Mouse (Mus musculus): ENCODE results near the gene Serpine2. TPM values are rescaled to one million over a fixed set of nuclear protein-coding genes. Genes with fewer than 3 reads are reported as not detected.

The Serpine2 gene
- total RNA-seq, 2 experiments from 2014 or later = 20.1 to 31.4 TPM

DNA sequence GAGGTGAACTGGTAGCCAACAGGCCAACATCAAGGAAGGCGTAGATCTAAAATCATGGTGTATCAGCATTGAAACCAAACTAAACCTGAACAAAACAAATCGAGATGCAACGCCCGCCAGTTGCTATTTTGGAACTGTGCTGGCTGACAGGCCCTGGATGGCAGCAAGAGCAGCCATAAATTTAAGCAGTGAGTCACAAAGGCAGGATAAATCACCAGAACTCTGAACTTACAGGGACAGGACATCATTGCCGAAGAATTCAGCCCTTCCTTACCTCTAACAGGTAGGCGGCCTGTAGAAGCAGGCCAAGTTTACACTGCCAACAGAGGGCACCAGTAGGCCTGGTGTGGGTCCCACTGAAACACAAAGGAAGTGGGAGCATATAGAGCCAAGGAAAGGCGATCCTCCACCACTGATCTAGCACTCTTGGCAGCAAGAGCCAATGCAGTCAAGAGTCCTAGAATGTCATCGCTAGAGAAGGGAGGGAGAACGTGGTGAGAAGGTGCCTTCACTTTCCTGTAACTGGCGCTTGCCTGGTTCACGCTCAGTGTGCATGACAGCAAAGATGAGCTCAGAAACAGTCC is 41.6 kb downstream of the Serpine2 start:
- DNase-seq (ENCODE audit: low spot score in 2 of 2) = no peak

DNA sequence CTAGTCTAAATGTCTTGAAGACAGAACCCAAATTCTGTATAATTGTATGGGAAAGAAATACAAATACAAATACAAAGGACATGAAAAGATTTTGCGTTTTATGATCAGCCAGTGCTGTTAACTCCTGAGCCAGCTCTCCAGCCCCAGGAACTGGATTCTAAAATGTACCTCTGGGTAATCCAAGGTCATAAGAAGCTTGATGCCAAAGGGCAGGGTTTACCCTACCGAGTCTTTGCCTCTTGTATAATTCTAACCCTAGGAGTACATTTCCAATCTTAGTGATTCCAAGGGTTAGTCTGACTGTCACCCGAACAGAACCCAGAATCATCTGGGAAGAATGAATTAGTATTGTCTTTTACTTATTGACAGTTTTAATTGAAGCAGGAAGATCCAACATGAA is 45.5 kb downstream of the Serpine2 start:
- DNase-seq (ENCODE audit: low spot score in 2 of 2) = no peak

DNA sequence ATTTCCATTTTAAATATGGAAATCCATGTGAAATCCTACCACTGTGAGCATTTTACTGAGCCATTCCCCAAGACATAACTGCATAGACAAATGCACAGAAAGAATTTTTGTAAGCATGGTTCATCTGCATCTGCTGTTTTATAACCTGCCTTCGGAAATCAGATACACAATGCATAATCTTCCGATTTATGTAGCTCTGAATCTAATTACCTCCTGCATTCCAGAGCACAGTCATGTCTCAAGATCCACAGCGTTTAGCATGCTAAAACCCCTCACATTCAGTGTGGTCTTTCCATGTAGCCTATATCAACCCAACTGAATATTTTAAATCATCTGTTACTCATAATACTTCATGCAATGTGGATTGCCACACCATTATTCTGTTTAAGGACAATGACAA is 51.5 kb downstream of the Serpine2 start:
- DNase-seq (ENCODE audit: low spot score in 2 of 2) = no peak

DNA sequence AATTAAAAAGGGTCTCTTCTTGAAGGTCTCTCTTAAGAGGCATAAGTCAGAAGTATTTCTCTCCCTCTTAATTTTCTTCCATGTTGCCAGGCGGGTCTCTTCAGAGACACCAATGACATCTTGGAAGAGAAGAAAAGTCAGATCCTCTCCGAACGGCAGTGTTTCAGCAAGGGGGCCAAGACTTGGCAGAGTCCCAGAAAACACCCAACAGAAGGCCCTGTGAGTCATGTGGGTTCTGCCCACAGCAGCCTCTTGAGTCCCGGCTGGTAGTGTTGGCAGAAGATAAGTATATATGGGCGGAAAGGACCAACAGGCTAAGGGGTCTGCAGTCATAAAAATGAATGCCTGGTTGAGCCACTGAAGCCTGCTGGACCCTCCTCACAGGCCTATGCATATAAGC is 54.1 kb downstream of the Serpine2 start:
- DNase-seq (ENCODE audit: low spot score in 2 of 2) = no peak

DNA sequence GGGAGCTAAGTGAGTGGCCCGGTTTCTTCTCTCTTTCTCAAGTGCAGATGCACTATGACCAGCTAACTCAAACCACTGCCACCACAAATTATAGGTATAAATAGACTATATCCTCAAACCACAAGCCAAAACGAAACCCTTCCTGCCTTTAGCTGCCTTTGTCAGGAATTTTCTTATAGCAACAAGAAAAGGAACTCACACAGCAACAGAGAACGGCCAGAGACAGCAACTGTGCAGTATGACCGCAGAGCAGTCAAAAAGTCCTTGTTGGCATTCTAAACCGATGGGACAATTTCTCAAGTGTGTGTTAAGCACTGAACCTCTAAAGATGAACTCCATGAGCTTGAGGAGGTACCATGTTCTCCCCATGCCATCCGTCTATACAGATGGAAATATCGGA is 57.4 kb downstream of the Serpine2 start:
- no peak for DNase-seq (ENCODE audit: low spot score in 2 of 2)

DNA sequence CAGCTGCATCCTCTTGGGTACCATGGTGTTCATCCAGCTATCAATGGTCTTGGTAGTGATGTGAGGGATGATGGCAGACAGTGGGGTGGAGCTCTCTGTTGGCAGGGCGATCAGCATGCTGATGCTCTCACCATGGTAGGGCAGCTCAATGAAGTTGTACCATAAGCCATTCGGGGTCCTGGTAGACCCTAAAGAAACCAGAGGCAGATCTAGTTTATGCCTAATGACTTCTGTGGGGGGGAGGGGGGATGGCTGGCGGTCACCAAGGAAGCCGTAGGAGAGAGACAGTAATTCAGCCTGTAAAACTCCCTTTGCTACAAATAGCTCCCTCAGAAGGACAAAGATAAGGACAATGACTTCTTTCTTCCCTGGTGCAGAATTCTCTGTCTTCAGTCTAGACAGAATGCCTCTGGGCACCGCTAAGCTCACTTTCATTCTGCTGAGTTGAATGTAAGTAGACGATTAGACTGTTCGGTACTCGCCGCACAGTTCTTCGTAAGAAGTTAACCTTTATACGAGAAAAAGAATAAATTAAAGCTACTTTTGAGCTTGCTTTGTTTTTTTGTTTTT is 58.0 kb downstream of the Serpine2 start:
- no peak for DNase-seq (ENCODE audit: low spot score in 2 of 2)

DNA sequence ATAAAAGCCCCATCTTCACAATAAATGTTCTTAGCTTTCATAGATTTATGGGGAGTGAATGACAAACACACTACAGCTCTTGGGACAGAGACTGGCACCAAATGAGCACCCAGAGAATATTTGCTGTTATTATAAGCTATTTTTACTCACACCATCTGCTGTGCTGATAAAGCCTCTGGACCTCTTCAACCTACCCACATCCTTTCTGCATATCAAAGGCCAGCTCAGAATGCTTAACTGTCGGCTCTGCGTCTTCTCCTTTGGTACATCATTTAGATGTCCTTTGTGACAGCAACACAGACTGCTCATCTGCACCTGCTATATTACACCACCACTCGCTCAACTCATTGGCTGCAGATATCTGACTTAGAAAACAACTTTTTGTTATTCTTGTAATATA is 63.9 kb downstream of the Serpine2 start:
- DNase-seq (ENCODE audit: low spot score in 2 of 2) = no peak

DNA sequence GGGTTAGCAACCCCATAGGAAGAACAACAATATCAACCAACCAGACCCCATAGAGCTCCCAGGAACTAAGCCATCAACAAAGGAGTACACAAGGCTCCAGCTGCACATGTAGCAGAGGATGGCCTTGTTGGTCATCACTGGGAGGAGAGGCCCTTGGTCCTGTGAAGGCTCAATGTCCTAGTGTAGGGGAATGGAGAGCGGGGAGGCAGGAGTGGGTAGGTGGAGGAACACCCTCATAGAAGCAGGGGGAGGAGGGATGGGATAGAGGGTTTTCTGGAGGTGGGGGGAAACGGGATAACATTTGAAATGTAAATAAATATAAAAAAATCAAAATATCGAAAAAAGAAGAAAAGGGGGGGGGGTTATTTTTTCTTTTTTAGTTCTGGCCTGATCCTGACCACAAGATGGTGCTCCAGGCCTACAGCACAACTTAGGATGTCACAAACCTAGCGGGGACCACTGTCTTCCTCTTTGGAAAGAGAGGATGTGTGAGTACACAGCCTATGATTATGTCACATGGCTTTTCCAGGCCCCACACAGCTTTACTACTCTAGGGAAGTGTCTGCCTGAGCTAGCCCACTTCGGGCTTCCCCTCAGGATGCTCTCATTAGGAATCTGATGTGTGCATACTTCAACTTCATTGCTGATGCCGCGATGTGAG is 74.6 kb downstream of the Serpine2 start:
- DNase-seq (ENCODE audit: low spot score in 2 of 2) = no peak

DNA sequence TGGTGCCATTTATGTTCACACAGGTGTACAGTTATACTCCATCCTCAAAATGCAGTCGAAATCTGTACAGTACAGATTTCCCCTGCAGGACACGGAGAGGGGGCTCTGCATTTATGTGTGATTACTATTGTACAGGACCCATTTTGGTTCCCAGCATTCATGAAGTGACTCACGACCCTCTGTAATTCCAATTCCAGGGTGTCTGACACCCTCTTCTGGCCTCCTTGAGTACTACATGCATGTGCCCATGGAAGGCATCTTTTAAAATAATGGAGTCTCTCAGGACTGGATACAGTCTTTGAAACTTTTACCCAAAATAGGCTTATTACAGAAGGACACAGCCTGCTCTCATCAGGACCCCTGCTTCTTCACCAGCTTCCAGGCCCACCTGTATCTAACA is 78.5 kb downstream of the Serpine2 start:
- no peak for DNase-seq (ENCODE audit: low spot score in 2 of 2)

DNA sequence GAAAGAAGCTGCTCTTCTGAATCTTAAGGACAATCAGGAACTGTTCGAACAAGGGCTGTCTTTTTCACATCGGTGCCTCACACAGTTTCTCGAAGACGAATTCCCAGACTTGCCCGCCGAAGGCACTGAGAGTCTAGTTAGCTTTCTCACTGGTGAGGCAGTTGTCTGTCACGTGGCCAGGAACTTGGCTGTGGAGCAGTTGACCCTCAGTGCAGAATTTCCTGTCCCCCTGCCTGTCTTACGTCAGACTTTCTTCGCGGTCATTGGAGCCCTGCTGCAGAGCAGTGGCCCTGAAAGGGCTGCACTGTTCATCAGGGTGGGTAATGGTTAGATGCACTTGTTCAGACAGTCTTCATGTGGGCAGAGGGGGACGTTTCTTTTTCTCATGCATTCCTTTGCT is 83.0 kb downstream of the Serpine2 start:
- no peak for DNase-seq (ENCODE audit: low spot score in 2 of 2)

DNA sequence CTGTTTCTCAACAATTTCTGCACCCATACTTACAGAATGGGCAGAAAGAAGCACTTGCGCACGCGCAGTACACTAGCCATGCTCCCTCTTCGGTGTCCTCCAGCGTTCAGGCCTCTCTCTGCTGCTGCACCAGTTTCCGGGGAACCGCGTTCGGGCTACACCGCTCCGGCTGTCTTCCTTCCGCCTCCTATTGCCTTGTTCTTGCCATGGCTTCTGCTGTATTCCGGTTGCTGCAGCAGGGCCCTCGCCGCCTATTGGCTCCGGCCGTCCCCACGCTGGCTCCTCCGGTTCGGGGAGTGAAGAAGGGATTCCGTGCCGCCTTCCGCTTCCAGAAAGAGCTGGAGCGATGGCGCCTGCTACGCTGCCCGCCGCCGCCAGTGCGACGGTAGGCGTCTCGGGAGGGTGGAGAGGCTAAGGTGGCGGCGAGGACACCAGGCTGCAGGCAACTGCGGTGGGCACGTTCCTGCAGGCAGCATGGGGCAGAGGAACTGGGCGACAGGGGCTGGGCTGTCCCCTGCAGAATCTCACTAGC is 85.0 kb downstream of the Serpine2 start, which contains the start of the genes Mrpl44 and Wdfy1:
Gene Mrpl44, plus strand, starts transcription at position 92 of the 532 bp plus-strand sequence.
Gene Wdfy1, minus strand, starts transcription at position 217 of the 532 bp plus-strand sequence.
- DNase-seq (ENCODE audit: low spot score in 2 of 2) = peak; percentile 95 to 98

DNA sequence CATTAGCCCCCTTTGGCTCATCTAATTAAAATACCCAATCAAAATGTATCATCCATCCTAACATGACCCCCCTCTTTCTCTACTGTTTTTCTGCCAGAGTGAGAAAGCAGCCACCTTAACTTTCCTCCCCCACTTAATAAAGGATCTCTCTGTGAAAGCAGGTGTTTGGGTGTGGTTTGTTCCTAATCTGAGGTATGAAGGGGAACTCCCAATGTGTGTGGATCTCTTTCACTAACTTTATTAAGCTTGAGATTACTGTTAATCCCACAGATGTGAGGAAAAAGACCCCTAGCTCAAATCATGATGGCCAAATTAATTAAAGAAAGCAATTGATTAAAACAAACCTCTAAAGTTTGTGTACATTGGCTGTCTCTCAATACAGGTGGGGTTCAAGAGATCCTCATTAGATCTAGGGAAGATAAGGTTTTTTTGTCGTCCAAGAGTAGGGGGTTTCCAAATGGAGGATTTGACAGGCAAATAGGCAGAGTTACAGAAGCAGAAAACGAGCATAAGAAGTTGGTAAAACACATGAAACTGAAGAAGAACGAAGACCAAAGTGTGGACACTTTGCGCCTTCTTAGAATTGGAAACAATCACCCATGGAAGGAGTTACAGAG is 86.7 kb downstream of the Serpine2 start:
- DNase-seq (ENCODE audit: low spot score in 2 of 2) = no peak

DNA sequence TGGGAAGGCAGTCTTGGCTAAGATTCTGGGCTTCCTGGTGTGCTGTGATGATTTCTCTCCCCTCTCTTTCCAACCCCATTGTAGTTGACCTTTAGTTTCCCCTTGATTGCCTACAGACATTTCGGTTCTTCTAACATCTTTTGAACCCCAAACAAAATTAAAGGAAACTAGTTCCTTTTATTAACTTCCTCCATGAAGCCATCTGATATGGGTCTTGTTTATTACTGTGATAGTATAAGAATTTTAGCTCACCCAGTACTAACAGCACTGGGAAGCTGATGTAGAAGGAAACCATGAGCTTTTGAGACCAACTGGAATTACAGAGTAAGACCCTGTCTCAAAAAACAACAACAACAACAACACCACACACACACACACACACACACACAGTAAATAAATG is 92.7 kb downstream of the Serpine2 start:
- DNase-seq (ENCODE audit: low spot score in 2 of 2) = no peak

DNA sequence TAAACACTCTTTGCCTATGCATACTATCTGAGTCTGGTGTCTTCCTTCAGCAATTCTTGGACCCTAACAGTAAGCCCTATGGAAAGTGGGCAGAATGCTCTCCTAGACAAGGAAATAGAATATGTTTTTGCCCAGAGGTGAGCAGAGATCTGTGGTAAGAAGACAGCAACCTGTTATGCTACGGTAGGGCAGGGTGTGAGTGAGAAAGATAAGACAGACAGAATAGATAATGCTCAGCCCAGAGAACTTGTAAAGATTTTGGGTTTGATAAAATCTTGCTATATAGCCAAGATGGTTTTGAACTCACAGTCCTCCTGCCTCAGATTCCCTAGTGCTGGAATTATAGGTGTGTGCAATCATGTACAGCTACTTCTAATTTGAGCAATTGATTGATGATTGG is 96.5 kb downstream of the Serpine2 start:
- no peak for DNase-seq (ENCODE audit: low spot score in 2 of 2)

DNA sequence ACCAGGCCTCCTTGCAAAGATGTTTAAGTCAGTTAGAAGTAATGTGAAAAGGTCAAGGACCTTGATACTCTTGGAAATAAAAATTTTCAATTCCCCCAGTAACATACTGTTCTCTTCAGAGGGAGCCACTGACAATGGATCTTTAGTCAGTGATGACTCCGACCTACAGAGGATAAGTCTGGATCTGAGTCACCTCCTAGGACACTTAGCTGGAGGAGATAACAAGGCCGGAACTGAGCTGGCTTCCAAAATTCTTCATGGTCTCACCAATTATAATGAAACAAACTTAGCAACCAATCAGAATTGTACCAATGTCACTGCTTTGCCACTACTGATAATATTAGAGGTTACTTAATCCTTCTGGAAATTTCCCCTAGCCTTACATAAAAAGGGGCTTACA is 96.9 kb downstream of the Serpine2 start:
- no peak for DNase-seq (ENCODE audit: low spot score in 2 of 2)

DNA sequence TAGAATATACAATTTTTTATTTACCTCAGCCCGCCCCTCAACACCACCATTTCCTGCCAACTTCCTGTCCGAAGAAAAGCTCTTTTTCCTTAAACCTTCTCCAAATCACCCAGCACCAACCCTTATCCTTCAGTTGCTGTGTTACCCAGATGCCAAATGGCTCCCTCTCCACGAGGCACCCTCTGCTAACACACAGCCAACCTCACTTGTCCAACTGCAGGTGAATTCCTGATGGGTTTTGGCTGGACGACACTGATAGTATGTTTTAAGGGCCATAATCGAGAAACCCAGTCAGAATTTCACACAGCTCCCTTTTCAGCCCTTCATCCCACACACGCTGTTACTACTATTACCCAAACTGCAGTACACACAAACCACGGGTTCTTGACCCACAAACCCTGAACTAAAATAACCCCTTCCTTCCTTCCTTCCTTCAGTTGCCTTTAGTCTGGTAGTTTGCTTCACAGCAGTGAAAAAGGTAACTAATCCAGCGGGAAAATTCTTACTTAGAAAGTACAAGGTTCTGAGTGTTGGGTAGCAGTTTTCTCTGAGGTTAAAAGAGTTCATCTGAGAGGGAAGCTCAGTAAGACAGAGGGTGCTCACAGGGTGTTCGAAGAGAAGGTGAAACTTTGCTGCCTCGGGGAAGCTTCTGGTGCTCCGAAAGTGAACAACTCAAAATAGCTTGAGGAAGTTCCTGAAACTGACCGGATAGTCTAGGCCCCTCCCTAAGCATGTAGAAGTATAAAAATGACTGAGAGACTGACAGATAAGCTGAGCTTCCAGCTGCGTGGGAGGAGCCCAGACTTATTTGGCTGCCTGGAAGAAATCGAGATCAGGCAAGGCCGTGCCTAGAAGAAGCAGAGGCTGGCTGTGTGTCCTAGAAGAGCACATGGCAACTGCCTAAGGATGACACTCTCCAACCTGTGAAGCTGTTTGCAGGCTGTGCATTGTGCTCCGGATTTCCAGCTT is 98.4 kb downstream of the Serpine2 start:
- no peak for DNase-seq (ENCODE audit: low spot score in 2 of 2)

DNA sequence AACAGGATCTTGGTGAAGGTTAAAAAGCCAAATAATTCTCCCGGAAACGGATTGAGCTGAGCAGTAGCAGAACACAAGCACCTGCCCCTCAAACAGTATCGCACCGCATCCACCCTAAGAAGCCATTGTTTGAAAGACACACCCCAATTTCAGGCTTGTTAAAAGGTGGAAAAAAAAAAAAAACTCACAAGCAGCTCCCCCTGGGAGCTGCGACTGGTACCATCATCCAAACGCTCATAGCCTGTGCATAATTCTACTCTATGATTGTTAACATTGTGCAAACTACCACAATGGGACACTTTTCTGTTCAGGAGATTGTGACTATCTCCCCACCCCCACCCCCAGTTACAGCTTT is 99.1 kb downstream of the Serpine2 start:
- DNase-seq (ENCODE audit: low spot score in 2 of 2) = no peak

DNA sequence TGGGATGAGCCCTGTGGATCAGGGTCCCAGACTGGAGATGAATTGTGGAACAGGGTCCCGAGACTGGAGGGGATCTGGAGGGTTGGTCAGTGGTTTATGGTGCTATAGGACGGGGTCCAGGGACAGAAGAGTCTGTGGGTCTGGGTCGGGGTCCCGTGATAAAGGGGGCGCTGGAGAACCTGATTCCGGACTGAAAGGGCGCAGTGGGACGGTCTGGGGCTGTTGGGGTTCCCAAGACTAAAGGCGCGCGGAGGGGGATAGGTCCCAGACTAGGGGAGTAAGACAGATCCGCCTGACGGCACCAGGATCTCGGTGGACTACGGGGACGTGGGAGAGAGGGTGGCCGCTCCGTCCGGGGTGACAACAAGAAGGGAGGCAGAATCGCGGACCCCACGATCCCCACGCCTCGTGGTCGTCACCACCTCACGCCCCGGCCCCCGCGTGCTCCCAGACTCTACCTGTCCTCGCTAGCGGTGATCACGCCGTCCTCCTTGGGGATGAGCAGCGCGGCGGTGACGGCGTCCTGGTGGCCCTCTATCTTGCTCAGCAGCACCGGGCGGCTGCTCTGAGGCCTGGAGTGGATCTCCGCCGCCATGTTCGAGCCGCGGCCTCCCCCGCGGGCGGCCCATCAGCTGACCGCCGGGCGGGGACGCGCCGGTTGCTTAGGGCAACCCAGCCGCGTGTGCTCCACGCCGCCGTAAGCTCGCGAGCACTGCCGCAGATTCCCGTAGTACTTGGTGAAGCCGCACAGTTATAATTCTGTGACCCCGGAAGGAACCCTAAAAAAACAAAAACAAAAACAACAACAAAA is 99.7 kb downstream of the Serpine2 start:
- DNase-seq (ENCODE audit: low spot score in 2 of 2) = peak; percentile 57 to 67

DNA sequence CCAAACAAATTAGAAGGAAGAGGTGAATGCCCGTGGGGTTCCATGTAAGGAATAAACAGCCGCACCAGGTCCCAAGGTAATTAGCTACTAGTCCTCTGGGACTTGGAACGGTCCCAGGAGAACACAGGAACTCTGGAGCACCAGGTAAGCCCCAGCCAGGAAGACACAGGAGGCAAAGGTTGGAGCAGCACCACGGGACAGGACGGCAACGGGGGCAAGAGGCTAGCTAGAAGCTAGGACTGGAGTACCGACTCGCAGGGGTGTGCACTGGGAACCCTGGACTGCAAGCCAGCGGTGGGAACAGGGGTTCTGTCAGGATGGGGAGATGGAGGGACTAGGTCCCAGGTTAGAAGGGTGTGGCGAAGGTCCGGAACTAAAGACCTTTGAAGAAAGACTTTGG is 100.3 kb downstream of the Serpine2 start:
- no peak for DNase-seq (ENCODE audit: low spot score in 2 of 2)

DNA sequence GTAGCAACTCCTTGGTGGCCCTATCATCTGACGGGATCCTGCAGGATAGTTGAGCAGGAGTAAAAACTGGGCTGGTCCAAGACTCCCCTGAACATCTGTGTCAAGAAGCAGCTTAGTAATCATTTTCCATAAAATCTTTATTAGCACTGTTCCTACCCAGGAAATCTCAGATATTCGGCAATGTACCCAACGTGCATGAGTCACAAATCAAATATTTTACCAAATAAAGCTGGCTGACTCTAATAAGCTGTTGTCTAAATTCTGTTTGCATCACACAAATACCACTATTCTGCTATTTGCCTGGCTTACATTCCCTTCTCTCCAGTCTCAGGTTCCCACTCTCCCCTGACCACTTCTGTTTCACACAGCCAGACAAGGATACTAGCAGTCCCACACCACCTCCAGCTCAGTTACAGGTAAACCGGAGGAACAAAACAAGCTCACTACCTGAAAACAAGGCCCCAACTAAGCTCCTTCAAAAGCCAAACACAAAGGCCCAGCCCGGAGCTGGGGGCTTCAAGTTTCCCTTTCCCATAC is 101.5 kb downstream of the Serpine2 start:
- DNase-seq (ENCODE audit: low spot score in 2 of 2) = no peak
